Comparison of ENCODE assay signal across 7 mouse cellular contexts in the genomic region with DNA sequence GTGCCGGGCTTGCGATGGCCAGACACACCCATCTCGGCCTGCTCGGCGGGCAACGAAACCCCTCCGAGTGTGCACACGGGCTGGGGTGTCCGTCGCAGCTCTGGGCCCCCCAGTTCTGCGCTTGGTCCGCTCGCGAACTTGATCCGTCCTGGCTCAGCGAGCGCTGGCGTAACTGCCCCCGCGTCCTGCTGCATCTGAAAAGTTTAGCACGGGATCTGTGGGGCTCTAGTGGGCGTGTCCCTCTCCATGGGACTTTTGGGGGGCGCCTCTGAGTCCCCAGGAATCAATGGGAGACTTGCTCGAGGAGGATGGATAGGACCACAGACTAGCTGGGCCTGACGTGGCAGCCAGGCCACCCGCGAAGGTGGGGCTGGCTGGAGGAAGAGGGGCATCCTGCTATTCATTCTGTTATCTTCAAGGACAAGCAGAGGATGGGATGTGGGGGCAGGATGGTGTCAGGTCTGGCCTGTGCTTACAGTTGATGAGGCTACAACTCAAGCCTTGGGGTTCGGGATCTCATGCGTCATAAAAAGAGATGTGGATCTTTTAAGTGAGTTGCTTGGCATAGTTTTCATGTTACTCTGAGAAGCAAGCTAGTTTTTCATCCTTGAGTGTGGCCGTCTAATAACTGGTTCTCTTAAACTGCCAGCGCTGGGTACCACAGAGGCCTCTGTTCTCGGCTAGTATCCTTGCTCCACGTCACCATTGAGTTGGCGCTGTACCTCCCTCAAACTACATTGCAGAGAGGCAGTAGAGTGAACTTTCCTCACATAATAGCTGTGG. TPM values are rescaled to one million over a fixed set of nuclear protein-coding genes. Genes with fewer than 3 reads are reported as not detected.
DNase-seq lines count a peak whose midpoint lies in the region; ATAC-seq and TF ChIP-seq lines count a peak whose summit lies in the region.

No protein-coding gene starts in this region.

- WGBS in spleen, adult 2 months: 7% methylated on average over 34 of the region's 34 CpGs
- 5% methylated on average over 34 of the region's 34 CpGs for WGBS in embryonic facial prominence, embryonic 12.5 days
- 6% methylated on average over 34 of the region's 34 CpGs for WGBS in hindbrain, embryonic 14.5 days
- 6% methylated on average over 34 of the region's 34 CpGs for WGBS in liver, embryonic 14.5 days (ENCODE audit: insufficient replicate concordance)
- WGBS in olfactory bulb, adult 2 months: 3% methylated on average over 34 of the region's 34 CpGs

- no peak for DNase-seq in spleen, adult 2 months (ENCODE audit: low read depth in 1 of 2, low spot score in 2 of 2)
- DNase-seq in spleen, adult 18-20 months: no peak
- no peak for DNase-seq in hindbrain, embryonic 14.5 days (ENCODE audit: low spot score)
- DNase-seq in liver, embryonic 14.5 days (ENCODE audit: low read depth in 3 of 3, low spot score in 3 of 3): no peak
- DNase-seq in retina, postnatal 1 day: no peak

- no peaks in the 10 kb centered on the region for H3K9me3 ChIP-seq in embryonic facial prominence, embryonic 12.5 days
- no peaks in the 10 kb centered on the region for H3K9me3 ChIP-seq in hindbrain, embryonic 14.5 days (ENCODE audit: control insufficient read depth, low read length)
- no peaks in the 10 kb centered on the region for H3K9me3 ChIP-seq in liver, embryonic 14.5 days (ENCODE audit: control insufficient read depth, low read length)

- peak overlapping the region; percentile 79 for H3K4me2 ChIP-seq in embryonic facial prominence, embryonic 12.5 days (replicated peaks)
- H3K4me2 ChIP-seq in hindbrain, embryonic 14.5 days (replicated peaks): peak overlapping the region; percentile 83
- peak overlapping the region; percentile 73 for H3K4me2 ChIP-seq in liver, embryonic 14.5 days (ENCODE audit: low read depth)

- no peaks in the 10 kb centered on the region for H3K27me3 ChIP-seq in spleen, adult 2 months (ENCODE audit: control insufficient read depth, insufficient read depth, low read length)
- no peaks in the 10 kb centered on the region for H3K27me3 ChIP-seq in embryonic facial prominence, embryonic 12.5 days
- no peaks in the 10 kb centered on the region for H3K27me3 ChIP-seq in hindbrain, embryonic 14.5 days (ENCODE audit: control insufficient read depth, insufficient read depth, low read length)
- H3K27me3 ChIP-seq in liver, embryonic 14.5 days (ENCODE audit: control insufficient read depth, insufficient read depth, low read length): no peaks in the 10 kb centered on the region

- H3K4me1 ChIP-seq in spleen, adult 2 months (ENCODE audit: control insufficient read depth, insufficient read depth, insufficient read length): peaks cover 2% of the 10 kb centered on the region; the same call in 1 of the 2 replicates
- H3K4me1 ChIP-seq in embryonic facial prominence, embryonic 12.5 days: peaks cover 17% of the 10 kb centered on the region
- peaks cover 17% of the 10 kb centered on the region for H3K4me1 ChIP-seq in hindbrain, embryonic 14.5 days (replicated peaks; ENCODE audit: control insufficient read depth, insufficient read depth, low read length)
- peaks cover 18 to 28% of the 10 kb centered on the region in 2 experiments for H3K4me1 ChIP-seq in liver, embryonic 14.5 days (replicated peaks; ENCODE audit: control insufficient read depth in 2 of 2, insufficient read depth in 2 of 2, low read length in 1 of 2)
- H3K4me1 ChIP-seq in olfactory bulb, adult 2 months (ENCODE audit: control insufficient read depth, insufficient read depth, low read length): peaks cover 4% of the 10 kb centered on the region; the same call in 1 of the 2 replicates

- peak overlapping the region; percentile 96 for H3K9ac ChIP-seq in embryonic facial prominence, embryonic 12.5 days
- peak overlapping the region; percentile 83 for H3K9ac ChIP-seq in hindbrain, embryonic 14.5 days
- peak overlapping the region; percentile 85 for H3K9ac ChIP-seq in liver, embryonic 14.5 days (replicated peaks)

- no peak for TF ChIP-seq POLR2A in spleen, adult 2 months (IDR thresholded peaks at IDR 0.05; ENCODE audit: low read depth, low read length)
- no peak for TF ChIP-seq POLR2A in olfactory bulb, adult 2 months (IDR thresholded peaks at IDR 0.05; ENCODE audit: insufficient read depth, low read depth, low read length)

- no peak for TF ChIP-seq EP300 in liver, embryonic 14.5 days (IDR thresholded peaks at IDR 0.05; ENCODE audit: low read depth)

- TF ChIP-seq CTCF in spleen, adult 2 months (IDR thresholded peaks at IDR 0.05; ENCODE audit: extremely low read depth, insufficient read depth, insufficient read length, insufficient replicate concordance): no peak
- TF ChIP-seq CTCF in liver, embryonic 14.5 days (IDR thresholded peaks at IDR 0.05; ENCODE audit: low read depth): 0 out of 2 replicates have a peak, but pooled peaks have one; percentile 0
- no peak for TF ChIP-seq CTCF in olfactory bulb, adult 2 months (IDR thresholded peaks at IDR 0.05; ENCODE audit: insufficient read depth, low read depth, low read length)

- H3K4me3 ChIP-seq in spleen, adult 2 months (ENCODE audit: extremely low read depth, insufficient read depth, insufficient read length): peak overlapping the region; percentile 94
- H3K4me3 ChIP-seq in embryonic facial prominence, embryonic 12.5 days: peak overlapping the region; percentile 94
- H3K4me3 ChIP-seq in hindbrain, embryonic 14.5 days (replicated peaks; ENCODE audit: low read length): peak overlapping the region; percentile 93
- peak overlapping the region; percentile 88 to 97 for H3K4me3 ChIP-seq in liver, embryonic 14.5 days (ENCODE audit: insufficient read depth in 1 of 2, low read depth in 2 of 2, low read length in 2 of 2)
- H3K4me3 ChIP-seq in olfactory bulb, adult 2 months (ENCODE audit: insufficient read depth, low read depth, low read length): peak overlapping the region; percentile 88

- peak overlapping the region; percentile 67 for H3K27ac ChIP-seq in spleen, adult 2 months (ENCODE audit: insufficient read depth, low read length)
- peak overlapping the region; percentile 89 for H3K27ac ChIP-seq in embryonic facial prominence, embryonic 12.5 days
- peak overlapping the region; percentile 85 for H3K27ac ChIP-seq in hindbrain, embryonic 14.5 days
- peak overlapping the region; percentile 53 for H3K27ac ChIP-seq in liver, embryonic 14.5 days
- H3K27ac ChIP-seq in olfactory bulb, adult 2 months (ENCODE audit: insufficient read depth, low read depth, low read length): no peak overlapping the region

- peak; percentile 22; the same call in 1 of the 2 replicates for ATAC-seq in embryonic facial prominence, embryonic 12.5 days (ENCODE audit: insufficient number of reproducible peaks, insufficient read depth, low FRiP score, low TSS enrichment)
- ATAC-seq in hindbrain, embryonic 14.5 days (ENCODE audit: low FRiP score): peak; percentile 10
- ATAC-seq in liver, embryonic 14.5 days (ENCODE audit: insufficient read depth): peak; percentile 40

- no peaks in the 10 kb centered on the region; the same call in 1 of the 2 replicates for H3K36me3 ChIP-seq in spleen, adult 2 months (ENCODE audit: control insufficient read depth, insufficient read depth, low read length)
- peaks cover 29% of the 10 kb centered on the region for H3K36me3 ChIP-seq in embryonic facial prominence, embryonic 12.5 days
- H3K36me3 ChIP-seq in hindbrain, embryonic 14.5 days (replicated peaks; ENCODE audit: control insufficient read depth, insufficient read depth): peaks cover 24% of the 10 kb centered on the region
- H3K36me3 ChIP-seq in liver, embryonic 14.5 days (replicated peaks; ENCODE audit: control insufficient read depth, insufficient read depth, low read depth): peaks cover 20% of the 10 kb centered on the region

RNA-seq across cellular contexts. Expression of gene Kdelr2, which starts 0.7 kb away (rescaled TPM):
- 45.1 and 63.8 TPM in 2 replicates for polyA plus RNA-seq in spleen, adult 2 months (2012; rRNA removed)
- 288 and 302 TPM in 2 replicates for polyA plus RNA-seq in embryonic facial prominence, embryonic 12.5 days (2016; fragmentation: Nextera tagmentation; extraction: Ambion mirVana)
- polyA plus RNA-seq in hindbrain, embryonic 14.5 days (2014; fragmentation: Nextera tagmentation; extraction: Ambion mirVana): 146 and 147 TPM in 2 replicates
- 35.3 and 39.9 TPM in 2 replicates for polyA plus RNA-seq in liver, embryonic 14.5 days (2012; rRNA removed)
- polyA plus RNA-seq in liver, embryonic 14.5 days (2014; fragmentation: Nextera tagmentation; extraction: Ambion mirVana): 134 and 135 TPM in 2 replicates
- polyA plus RNA-seq in olfactory bulb, adult 2 months (2012; ENCODE audit: insufficient read depth, insufficient read length, low replicate concordance, missing spikeins): not detected in 2 replicates

RNA-seq across cellular contexts. Expression of gene Grid2ip, which starts 47.2 kb away (rescaled TPM):
- not detected in 2 replicates for polyA plus RNA-seq in spleen, adult 2 months (2012; rRNA removed)
- 0.27 and 0.28 TPM in 2 replicates for polyA plus RNA-seq in embryonic facial prominence, embryonic 12.5 days (2016; fragmentation: Nextera tagmentation; extraction: Ambion mirVana)
- 0.25 and 0.60 TPM in 2 replicates for polyA plus RNA-seq in hindbrain, embryonic 14.5 days (2014; fragmentation: Nextera tagmentation; extraction: Ambion mirVana)
- 0.01 and 0.05 TPM in 2 replicates for polyA plus RNA-seq in liver, embryonic 14.5 days (2012; rRNA removed)
- polyA plus RNA-seq in liver, embryonic 14.5 days (2014; fragmentation: Nextera tagmentation; extraction: Ambion mirVana): not detected in 2 replicates
- not detected in 2 replicates for polyA plus RNA-seq in olfactory bulb, adult 2 months (2012; ENCODE audit: insufficient read depth, insufficient read length, low replicate concordance, missing spikeins)

Comparison
In these comparisons a context has a peak if more than half of its experiments do, and no peak if none do; other contexts are left out.
1. RNA of gene Kdelr2, which starts 0.7 kb away (polyA plus RNA-seq): 288 to 302 TPM in embryonic facial prominence, embryonic 12.5 days, 146 to 147 TPM in hindbrain, embryonic 14.5 days, 35.3 to 135 TPM in liver, embryonic 14.5 days and 45.1 to 63.8 TPM in spleen, adult 2 months; not detected in olfactory bulb, adult 2 months; every median in the first group is over 10 times any median in the second.
2. Peak in every context shown above with its lines, with median percentiles within 50 percentile points of each other: H3K4me3 ChIP-seq, ATAC-seq, H3K4me2 ChIP-seq and H3K9ac ChIP-seq.